ENCODE assay signal across 9 mouse cellular contexts in the genomic region with DNA sequence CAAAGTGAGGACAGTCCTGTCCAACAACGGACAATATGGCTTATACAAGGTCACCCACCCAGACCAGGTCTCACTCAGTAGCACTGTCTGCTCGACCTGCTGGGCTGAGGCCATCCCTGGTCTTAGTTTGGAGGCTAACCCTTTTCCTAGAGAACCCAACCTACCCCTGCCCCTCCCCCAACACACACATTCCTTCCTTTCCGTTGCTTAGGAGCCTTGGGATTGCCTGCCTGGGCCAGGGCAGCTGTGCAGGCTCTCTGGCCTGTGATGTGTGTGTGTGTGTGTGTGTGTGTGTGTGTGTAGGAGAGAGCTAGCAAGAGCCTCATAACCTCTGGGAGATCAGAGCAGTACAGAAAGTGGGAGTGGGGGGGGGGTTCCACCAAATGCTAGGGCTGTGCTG. TPM values are rescaled to one million over a fixed set of nuclear protein-coding genes. Genes with fewer than 3 reads are reported as not detected.
A peak's percentile ranks its signal among the peaks of the same experiment; 100 is the strongest.
DNase-seq lines count a peak whose midpoint lies in the region; ATAC-seq and TF ChIP-seq lines count a peak whose summit lies in the region.
"Had no signal": no experiment of that assay in that cellular context is flagged by ENCODE, and none has a peak within 500 bp of the region (broad histone marks: within the 10 kb centered on the region; RNA-seq: fewer than 3 reads in every experiment).

No protein-coding gene starts in this region.

- H3K9me3 ChIP-seq in E14TG2a.4 (ENCODE audit: low read length), result no peaks in the 10 kb centered on the region
- no peaks in the 10 kb centered on the region for H3K9me3 ChIP-seq in heart, postnatal 0 days (replicated peaks; ENCODE audit: control insufficient read depth, low read length)
- no peaks in the 10 kb centered on the region for H3K9me3 ChIP-seq in liver, postnatal 0 days (ENCODE audit: low read length)
- H3K9me3 ChIP-seq in stomach, embryonic 14.5 days (ENCODE audit: control insufficient read depth, low read depth, low read length), result no peaks in the 10 kb centered on the region
- H3K9me3 ChIP-seq: liver, embryonic 15.5 days had no signal

- TF ChIP-seq CTCF in E14TG2a.4 (conservative IDR thresholded peaks at IDR 0.05; ENCODE audit: low read length), result no peak
- no peak for TF ChIP-seq CTCF in heart, postnatal 0 days (IDR thresholded peaks at IDR 0.05; ENCODE audit: low read depth)
- TF ChIP-seq CTCF in liver, postnatal 0 days (IDR thresholded peaks at IDR 0.05; ENCODE audit: low read depth), result no peak

- peaks cover 84% of the 10 kb centered on the region for H3K4me1 ChIP-seq in E14TG2a.4 (replicated peaks; ENCODE audit: low read depth, low read length)
- H3K4me1 ChIP-seq in heart, postnatal 0 days (ENCODE audit: control insufficient read depth, insufficient read depth), result peaks cover 24% of the 10 kb centered on the region
- peaks cover 22% of the 10 kb centered on the region for H3K4me1 ChIP-seq in liver, postnatal 0 days (ENCODE audit: insufficient read depth)
- peaks cover 14% of the 10 kb centered on the region for H3K4me1 ChIP-seq in stomach, embryonic 14.5 days (ENCODE audit: control insufficient read depth, insufficient read depth, low read length)

- H3K27me3 ChIP-seq in E14TG2a.4 (ENCODE audit: insufficient read depth, low read length), result no peaks in the 10 kb centered on the region
- no peaks in the 10 kb centered on the region for H3K27me3 ChIP-seq in heart, postnatal 0 days (ENCODE audit: control insufficient read depth, insufficient read depth, low read length)
- peaks cover 11% of the 10 kb centered on the region for H3K27me3 ChIP-seq in liver, postnatal 0 days (ENCODE audit: insufficient read depth, low read length)
- H3K27me3 ChIP-seq in stomach, embryonic 14.5 days (ENCODE audit: control insufficient read depth, insufficient read depth, low read length), result no peaks in the 10 kb centered on the region

- peaks cover 71% of the 10 kb centered on the region for H3K36me3 ChIP-seq in E14TG2a.4 (ENCODE audit: insufficient read depth, low read length)
- peaks cover 20% of the 10 kb centered on the region for H3K36me3 ChIP-seq in heart, postnatal 0 days (replicated peaks; ENCODE audit: control insufficient read depth, insufficient read depth, low read length)
- H3K36me3 ChIP-seq in liver, postnatal 0 days (replicated peaks; ENCODE audit: insufficient read depth, low read length), result peaks cover 4% of the 10 kb centered on the region; the same call in 1 of the 2 replicates
- no peaks in the 10 kb centered on the region; the same call in 1 of the 2 replicates for H3K36me3 ChIP-seq in stomach, embryonic 14.5 days (ENCODE audit: control insufficient read depth, insufficient read depth, low read length)
- H3K36me3 ChIP-seq: liver, embryonic 15.5 days had no signal

- H3K27ac ChIP-seq in heart, postnatal 0 days (ENCODE audit: low read depth), result peak overlapping the region; percentile 90
- no peak overlapping the region for H3K27ac ChIP-seq in liver, postnatal 0 days (ENCODE audit: low read depth)
- peak overlapping the region; percentile 2; the same call in 1 of the 2 replicates for H3K27ac ChIP-seq in stomach, embryonic 14.5 days (ENCODE audit: low read length)
- H3K27ac ChIP-seq: liver, embryonic 15.5 days had no signal

- peak overlapping the region; percentile 88 for H3K4me2 ChIP-seq in heart, postnatal 0 days (ENCODE audit: low read depth, low read length)
- H3K4me2 ChIP-seq in liver, postnatal 0 days (ENCODE audit: low read depth, low read length), result peak overlapping the region; percentile 80; the same call in 1 of the 2 replicates
- H3K4me2 ChIP-seq in stomach, embryonic 14.5 days (replicated peaks; ENCODE audit: low read depth, low read length), result peak overlapping the region; percentile 15; the same call in 1 of the 2 replicates

- WGBS in heart, postnatal 0 days, result 18% methylated on average over 3 of the region's 3 CpGs
- WGBS in liver, postnatal 0 days (ENCODE audit: insufficient replicate concordance), result 55% methylated on average over 3 of the region's 3 CpGs
- 32% methylated on average over 3 of the region's 3 CpGs for WGBS in stomach, embryonic 14.5 days

- peak overlapping the region; percentile 79 for H3K9ac ChIP-seq in heart, postnatal 0 days (replicated peaks; ENCODE audit: low read depth, low read length)
- H3K9ac ChIP-seq in liver, postnatal 0 days (replicated peaks), result no peak overlapping the region
- no peak overlapping the region for H3K9ac ChIP-seq in stomach, embryonic 14.5 days (replicated peaks; ENCODE audit: low read depth, low read length)
- H3K9ac ChIP-seq: liver, embryonic 15.5 days had no signal

- H3K4me3 ChIP-seq in E14TG2a.4 (replicated peaks; ENCODE audit: low read length), result peak overlapping the region; percentile 97
- peak overlapping the region; percentile 71 for H3K4me3 ChIP-seq in heart, postnatal 0 days (ENCODE audit: low read depth, low read length)
- H3K4me3 ChIP-seq in liver, postnatal 0 days (ENCODE audit: low read depth, low read length), result no peak overlapping the region
- peak overlapping the region; percentile 67; the same call in 1 of the 2 replicates for H3K4me3 ChIP-seq in stomach, embryonic 14.5 days (ENCODE audit: low read depth, low read length)

- DNase-seq in R1 (ENCODE audit: low read depth, low spot score), result peak; percentile 89
- no peak for DNase-seq in heart, postnatal 0 days (ENCODE audit: low spot score)
- no peak for DNase-seq in liver, postnatal 0 days
- no peak for DNase-seq in layer of hippocampus, postnatal 10 days (ENCODE audit: low spot score in 2 of 2)
- DNase-seq in left cerebral cortex, adult 11 months (ENCODE audit: low spot score), result no peak
- DNase-seq in left cerebral cortex, adult 9 months (ENCODE audit: low spot score in 2 of 2), result no peak

- no peak for TF ChIP-seq EP300 in heart, postnatal 0 days (IDR thresholded peaks at IDR 0.05; ENCODE audit: low read depth)
- TF ChIP-seq EP300 in liver, postnatal 0 days (IDR thresholded peaks at IDR 0.05; ENCODE audit: low read depth), result no peak

- ATAC-seq in heart, postnatal 0 days (ENCODE audit: insufficient read depth, low read depth), result peak; percentile 10; the same call in 1 of the 2 replicates
- no peak for ATAC-seq in liver, postnatal 0 days
- no peak for ATAC-seq in stomach, embryonic 14.5 days (ENCODE audit: insufficient number of reproducible peaks, insufficient read depth, low FRiP score, low read depth)

RNA-seq across cellular contexts. Expression of gene N4bp3, which starts 2.1 kb away (rescaled TPM):
- 31.2 and 34.8 TPM in 2 replicates for total RNA-seq in heart, postnatal 0 days (2014; rRNA removed; ENCODE audit: low replicate concordance)
- polyA plus RNA-seq in heart, postnatal 0 days (2015; fragmentation: Nextera tagmentation; extraction: Ambion mirVana), result 18.1 and 20.2 TPM in 2 replicates
- 2.4 and 2.8 TPM in 2 replicates for polyA plus RNA-seq in liver, postnatal 0 days (2015; fragmentation: Nextera tagmentation; extraction: Ambion mirVana)
- polyA plus RNA-seq in stomach, embryonic 14.5 days (2014; fragmentation: Nextera tagmentation; extraction: Ambion mirVana), result 12.7 and 13.4 TPM in 2 replicates
- 10 to 100 TPM; 14.1 to 15.5 TPM for total RNA-seq in layer of hippocampus, postnatal 10 days (2021)

RNA-seq across cellular contexts. Expression of gene D930048N14Rik, which starts 2.2 kb away (rescaled TPM):
- 0.08 and 0.58 TPM in 2 replicates for total RNA-seq in heart, postnatal 0 days (2014; rRNA removed; ENCODE audit: low replicate concordance)
- 0.74 and 0.78 TPM in 2 replicates for polyA plus RNA-seq in heart, postnatal 0 days (2015; fragmentation: Nextera tagmentation; extraction: Ambion mirVana)
- polyA plus RNA-seq in liver, postnatal 0 days (2015; fragmentation: Nextera tagmentation; extraction: Ambion mirVana), result 0.15 and 0.34 TPM in 2 replicates
- polyA plus RNA-seq in stomach, embryonic 14.5 days (2014; fragmentation: Nextera tagmentation; extraction: Ambion mirVana), result 5.2 and 6.3 TPM in 2 replicates
- total RNA-seq in layer of hippocampus, postnatal 10 days (2021), result 1 to 10 TPM in 1 of 2 experiments, under 1 TPM in 1; 0.98 to 1.3 TPM

RNA-seq across cellular contexts. Expression of gene Rmnd5b, which starts 12.9 kb away (rescaled TPM):
- 38.6 and 54.3 TPM in 2 replicates for total RNA-seq in heart, postnatal 0 days (2014; rRNA removed; ENCODE audit: low replicate concordance)
- polyA plus RNA-seq in heart, postnatal 0 days (2015; fragmentation: Nextera tagmentation; extraction: Ambion mirVana), result 25.8 and 30.0 TPM in 2 replicates
- polyA plus RNA-seq in liver, postnatal 0 days (2015; fragmentation: Nextera tagmentation; extraction: Ambion mirVana), result 13.0 and 16.0 TPM in 2 replicates
- polyA plus RNA-seq in stomach, embryonic 14.5 days (2014; fragmentation: Nextera tagmentation; extraction: Ambion mirVana), result 42.6 and 47.8 TPM in 2 replicates
- 10 to 100 TPM; 54.8 to 55.1 TPM for total RNA-seq in layer of hippocampus, postnatal 10 days (2021)

RNA-seq across cellular contexts. Expression of gene Nhp2, which starts 29.0 kb away (rescaled TPM):
- 34.1 and 58.2 TPM in 2 replicates for total RNA-seq in heart, postnatal 0 days (2014; rRNA removed; ENCODE audit: low replicate concordance)
- 59.7 and 61.4 TPM in 2 replicates for polyA plus RNA-seq in heart, postnatal 0 days (2015; fragmentation: Nextera tagmentation; extraction: Ambion mirVana)
- 70.1 and 76.2 TPM in 2 replicates for polyA plus RNA-seq in liver, postnatal 0 days (2015; fragmentation: Nextera tagmentation; extraction: Ambion mirVana)
- polyA plus RNA-seq in stomach, embryonic 14.5 days (2014; fragmentation: Nextera tagmentation; extraction: Ambion mirVana), result 159 and 174 TPM in 2 replicates
- total RNA-seq in layer of hippocampus, postnatal 10 days (2021), result 10 to 100 TPM; 56.9 to 60.4 TPM

RNA-seq across cellular contexts. Expression of gene 0610009B22Rik, which starts 40.1 kb away (rescaled TPM):
- total RNA-seq in heart, postnatal 0 days (2014; rRNA removed; ENCODE audit: low replicate concordance), result 28.4 and 45.5 TPM in 2 replicates
- polyA plus RNA-seq in heart, postnatal 0 days (2015; fragmentation: Nextera tagmentation; extraction: Ambion mirVana), result 93.0 and 106 TPM in 2 replicates
- 61.9 and 66.5 TPM in 2 replicates for polyA plus RNA-seq in liver, postnatal 0 days (2015; fragmentation: Nextera tagmentation; extraction: Ambion mirVana)
- polyA plus RNA-seq in stomach, embryonic 14.5 days (2014; fragmentation: Nextera tagmentation; extraction: Ambion mirVana), result 78.1 and 89.0 TPM in 2 replicates
- total RNA-seq in layer of hippocampus, postnatal 10 days (2021), result 10 to 100 TPM; 29.1 to 31.9 TPM

Comparison
In these comparisons a context has a peak if more than half of its experiments do, and no peak if none do; other contexts are left out.
1. H3K4me2 ChIP-seq: peak in every context shown above with its lines; median percentile 88 in heart, postnatal 0 days; 80 in liver, postnatal 0 days; 15 in stomach, embryonic 14.5 days.